Mouse (Mus musculus): ENCODE data around the gene Rab1a.

- TF ChIP-seq CTCF (IDR thresholded peaks at IDR 0.05; ENCODE audit: extremely low read depth, insufficient read depth, insufficient read length, insufficient replicate concordance) (no peak), POLR2A (IDR thresholded peaks at IDR 0.05; ENCODE audit: low read depth, low read length) (no peak)
These were observed 47.6 kb downstream of the Rab1a start for GRCm38 (mm10) chr11:20248840-20249239.

Measured in spleen, adult 2 months (tissue).